Mouse (Mus musculus): ENCODE results near the gene Dhdds.

GRCm38 (mm10) chr4:134043041-134043440 is 42.3 kb upstream of the Dhdds start:
- TF ChIP-seq CTCF (IDR thresholded peaks at IDR 0.05; ENCODE audit: low read depth, low read length), result no peak
- no peak for TF ChIP-seq POLR2A (IDR thresholded peaks at IDR 0.05; ENCODE audit: borderline replicate concordance, low read depth, low read length)

All from bone marrow macrophage, adult 2 months (primary cell).